Mouse (Mus musculus): Measurements from ENCODE around the gene Tardbp.

Gene Tardbp

DNA sequence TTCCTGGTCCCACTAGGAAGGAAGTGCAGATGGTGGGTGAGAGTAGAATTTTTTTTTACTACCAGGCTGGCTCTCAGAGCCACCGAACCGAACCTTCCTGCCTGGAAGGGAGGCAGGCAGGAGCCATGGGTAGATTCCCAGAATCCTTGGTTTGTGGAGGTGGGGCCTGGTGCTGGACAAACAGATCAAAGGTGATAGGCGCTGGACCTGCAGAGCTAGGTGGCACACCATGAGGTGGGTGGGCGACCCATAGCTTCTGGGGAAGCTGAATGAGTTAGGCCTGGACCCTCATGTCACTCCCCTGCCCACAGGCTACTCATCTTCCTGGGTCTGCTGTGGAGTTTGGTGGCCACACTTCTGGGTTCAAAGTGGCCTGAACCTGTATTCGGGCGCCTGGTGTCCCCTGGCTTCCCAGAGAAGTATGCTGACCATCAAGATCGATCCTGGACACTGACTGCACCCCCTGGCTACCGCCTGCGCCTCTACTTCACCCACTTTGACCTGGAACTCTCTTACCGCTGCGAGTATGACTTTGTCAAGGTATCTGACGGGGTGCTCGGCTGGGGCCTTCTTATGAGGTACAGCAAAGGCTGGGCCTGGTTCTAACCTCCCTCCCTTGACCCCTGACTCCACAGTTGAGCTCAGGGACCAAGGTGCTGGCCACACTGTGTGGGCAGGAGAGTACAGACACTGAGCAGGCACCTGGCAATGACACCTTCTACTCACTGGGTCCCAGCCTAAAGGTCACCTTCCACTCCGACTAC lies 24.3 kb downstream of the Tardbp start, which contains the start of gene Masp2:
TSS of gene Masp2 (plus strand) at position 198 of the 764 bp plus-strand sequence.
- no peak for DNase-seq (ENCODE audit: low spot score in 2 of 2)

DNA sequence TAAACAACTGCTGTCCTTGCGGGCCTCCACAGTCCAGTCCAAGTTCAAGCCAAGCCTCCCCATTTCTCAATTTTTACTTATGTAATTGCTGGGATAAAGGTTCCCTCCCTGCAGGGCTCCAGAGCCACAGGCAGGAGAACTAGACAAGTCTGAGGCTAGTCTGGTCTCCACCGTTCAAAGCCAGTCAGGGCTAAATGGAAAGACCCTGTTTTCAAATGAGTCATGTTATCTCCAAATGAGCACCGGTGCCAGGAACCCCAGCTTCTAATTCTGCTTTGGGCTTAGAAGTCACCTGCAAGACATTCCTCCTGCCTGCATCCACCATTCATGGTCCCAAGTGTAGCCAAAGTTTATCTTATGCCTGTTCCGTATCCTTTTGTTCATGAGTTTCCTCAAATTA lies 24.9 kb downstream of the Tardbp start:
- no peak for DNase-seq (ENCODE audit: low spot score in 2 of 2)

DNA sequence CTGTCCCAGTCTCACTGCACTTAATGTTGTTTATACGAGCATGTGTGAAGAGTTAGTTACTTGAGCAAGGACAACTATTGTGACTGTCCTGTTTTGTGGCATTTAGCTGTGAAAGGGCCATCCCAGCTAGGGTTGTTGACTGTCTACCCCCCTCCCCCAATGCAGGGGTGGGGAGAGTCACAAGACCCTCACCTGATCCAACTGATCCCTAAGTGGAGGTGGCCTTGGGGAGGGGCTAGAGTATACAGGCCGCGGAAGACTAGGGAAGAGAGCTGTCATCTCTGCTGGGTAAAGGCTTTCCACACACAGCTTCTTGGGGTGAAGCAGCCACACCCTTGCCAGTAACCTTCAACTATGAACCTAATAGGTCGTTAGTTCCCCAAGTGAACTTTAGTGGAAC lies 26.5 kb downstream of the Tardbp start:
- DNase-seq (ENCODE audit: low spot score in 2 of 2): no peak

DNA sequence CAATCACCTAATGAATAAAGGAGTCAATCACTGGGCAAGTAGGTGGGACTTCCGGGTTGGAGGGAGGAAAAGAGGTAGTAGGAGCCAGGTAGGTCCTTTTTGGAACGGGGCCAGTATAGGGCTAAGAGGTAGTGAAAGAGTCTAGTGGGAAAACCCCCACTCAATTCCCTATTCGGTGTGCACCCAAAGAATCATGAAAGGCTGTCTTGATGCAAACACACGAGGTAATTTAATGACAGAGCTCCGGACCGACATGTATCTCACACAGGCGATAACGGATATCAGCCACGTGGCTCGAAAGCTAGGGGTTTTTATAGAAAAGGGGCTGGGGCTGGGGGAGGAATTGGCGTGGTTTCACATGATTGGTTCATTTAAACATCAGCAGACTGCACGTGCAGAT lies 28.0 kb downstream of the Tardbp start:
- no peak for DNase-seq (ENCODE audit: low spot score in 2 of 2)

DNA sequence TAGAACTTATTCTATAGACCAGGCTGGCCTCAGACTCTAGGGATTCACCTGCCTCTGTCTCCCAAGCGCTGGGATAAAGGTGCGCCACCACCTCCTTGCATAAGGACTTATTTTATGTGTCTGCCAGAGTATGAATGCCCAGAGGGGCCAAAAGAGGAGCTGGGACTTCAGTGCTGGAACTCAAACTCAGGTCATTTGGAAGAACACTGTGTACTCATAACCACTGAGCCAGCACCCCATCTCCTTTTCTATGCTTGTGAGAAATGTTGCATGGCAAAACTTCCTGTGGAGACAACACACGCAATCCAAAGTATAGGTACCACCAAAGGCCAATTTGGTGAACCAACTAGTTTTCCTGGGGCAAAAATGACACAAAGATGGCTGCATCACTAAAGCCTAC lies 30.1 kb downstream of the Tardbp start:
- DNase-seq (ENCODE audit: low spot score in 2 of 2): no peak

DNA sequence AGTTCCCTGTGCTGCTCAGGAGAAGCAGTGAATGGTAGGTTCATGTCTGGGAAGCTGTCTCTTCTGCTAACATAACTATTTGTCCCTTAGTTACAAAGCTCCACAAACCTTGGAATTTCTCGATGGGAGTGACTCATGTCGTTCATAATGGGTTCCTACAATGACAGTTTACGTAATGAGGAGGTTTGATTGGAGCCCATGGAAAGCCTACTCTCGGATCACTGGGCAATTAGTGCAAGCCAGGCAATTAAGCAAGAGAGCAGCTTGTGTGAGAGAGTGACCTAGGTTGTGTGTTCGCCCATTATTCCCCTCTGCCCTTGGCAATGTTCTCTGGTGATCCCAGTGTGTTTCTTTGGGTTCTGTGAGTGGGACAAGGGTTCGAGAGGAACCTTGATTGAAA lies 30.9 kb downstream of the Tardbp start:
- DNase-seq (ENCODE audit: low spot score in 2 of 2): no peak

DNA sequence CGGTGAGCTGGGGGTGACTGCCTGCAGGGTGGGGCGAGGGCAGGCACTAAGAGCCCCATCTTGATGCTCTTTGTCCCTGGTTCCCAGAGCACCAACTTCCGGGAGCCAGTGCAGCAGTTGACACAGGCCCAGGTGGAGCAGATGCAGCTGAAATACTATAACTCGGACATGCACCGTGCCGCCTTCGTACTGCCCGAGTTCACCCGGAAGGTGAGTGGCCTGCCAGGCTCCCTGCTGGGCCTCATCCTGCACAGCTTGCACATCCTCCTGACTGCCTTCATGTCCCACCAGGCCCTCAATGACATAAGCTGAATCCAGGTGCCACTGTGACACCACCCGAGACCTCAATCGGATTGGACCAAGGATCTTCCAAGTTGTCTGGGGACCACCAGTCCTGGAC lies 32.8 kb downstream of the Tardbp start:
- DNase-seq (ENCODE audit: low spot score in 2 of 2): no peak

DNA sequence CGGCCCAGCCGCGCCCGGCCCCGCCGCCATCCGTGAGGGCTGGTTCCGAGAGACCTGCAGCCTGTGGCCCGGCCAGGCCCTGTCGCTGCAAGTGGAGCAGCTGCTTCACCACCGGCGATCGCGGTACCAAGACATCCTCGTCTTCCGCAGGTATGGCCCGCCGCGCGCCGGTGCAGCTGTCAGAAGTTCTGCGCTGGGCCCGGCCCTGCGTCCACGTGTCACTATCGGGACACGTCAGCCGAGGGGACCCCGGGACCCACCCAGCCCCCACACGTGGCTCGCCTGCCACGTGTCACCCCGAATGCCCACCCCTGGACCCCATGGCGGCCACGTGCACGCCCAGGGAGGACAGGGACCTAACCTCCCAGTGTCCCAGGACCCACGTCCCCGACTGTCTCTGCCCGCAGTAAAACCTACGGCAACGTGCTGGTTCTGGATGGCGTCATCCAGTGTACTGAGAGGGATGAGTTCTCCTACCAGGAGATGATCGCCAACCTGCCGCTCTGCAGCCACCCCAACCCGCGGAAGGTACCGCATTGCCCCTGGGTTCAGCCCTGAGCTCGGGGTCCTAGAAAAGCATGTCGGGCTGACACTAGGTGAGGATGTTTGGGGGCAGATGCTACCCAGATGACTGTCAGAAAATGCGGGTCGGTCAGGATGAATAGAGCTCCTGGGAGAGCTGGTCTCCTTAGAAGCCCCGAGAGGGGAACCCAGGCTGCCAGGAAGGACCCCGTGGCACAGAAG lies 35.0 kb downstream of the Tardbp start:
- no peak for DNase-seq (ENCODE audit: low spot score in 2 of 2)

DNA sequence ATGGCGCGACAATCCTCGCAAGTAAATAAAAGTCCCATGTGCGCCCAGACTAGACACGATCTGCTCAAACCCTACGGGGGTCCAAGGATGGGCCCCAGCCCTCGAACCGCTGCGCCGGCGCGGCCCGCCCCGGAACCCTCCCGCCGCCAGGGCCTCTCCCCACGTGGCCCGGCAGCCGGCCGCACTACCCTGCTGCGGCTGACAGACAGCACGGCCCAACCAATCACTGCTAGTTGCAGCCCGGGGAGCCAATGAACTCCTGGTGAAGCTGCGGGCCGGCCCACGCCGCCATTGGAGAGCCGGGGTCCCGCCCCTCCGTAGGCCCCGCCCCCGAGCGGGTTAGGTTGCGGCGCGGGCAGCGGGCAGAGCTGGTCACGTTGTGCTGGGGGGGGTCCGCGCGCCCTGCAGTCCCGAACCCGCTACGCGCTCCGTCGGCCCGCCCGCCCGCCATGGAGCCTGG lies 35.6 kb downstream of the Tardbp start, which contains the start of gene Srm:
TSS of gene Srm (plus strand) at position 333 of the 460 bp plus-strand sequence.
- peak; percentile 92 to 93 for DNase-seq (ENCODE audit: low spot score in 2 of 2)

DNA sequence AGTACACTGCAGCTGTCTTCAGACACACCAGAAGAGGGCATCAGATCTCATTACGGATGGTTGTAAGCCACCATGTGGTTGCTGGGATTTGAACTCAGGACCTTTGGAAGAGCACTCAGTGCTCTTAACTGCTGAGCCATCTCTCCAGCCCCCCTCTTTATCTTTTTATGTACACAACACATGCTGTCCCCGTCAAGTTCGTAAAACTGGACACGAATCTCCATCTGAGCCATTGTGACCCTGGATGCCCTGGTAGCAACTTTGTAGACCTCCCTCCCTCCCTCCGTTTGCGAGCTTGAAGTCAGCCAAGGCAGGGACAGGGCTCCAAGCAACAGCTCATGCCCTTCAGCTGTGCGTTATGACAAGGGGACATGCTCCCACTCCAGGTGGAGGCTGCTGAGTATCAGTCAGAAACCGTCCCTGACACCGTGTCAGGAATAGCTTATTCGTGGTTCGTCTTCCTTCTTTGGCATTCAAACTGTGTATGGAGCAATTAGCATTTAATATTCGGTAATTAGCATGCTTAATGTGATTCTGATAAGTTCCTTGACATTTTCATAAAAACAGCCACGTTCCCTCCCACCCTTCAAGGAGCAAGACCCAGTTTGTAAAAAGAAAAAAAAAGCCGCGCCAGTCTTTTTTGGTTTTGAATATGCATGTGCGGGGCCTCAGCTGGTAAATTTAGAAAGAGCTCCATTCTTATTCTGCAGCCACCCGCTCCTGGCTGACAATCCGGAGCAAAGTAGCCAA lies 36.2 kb downstream of the Tardbp start:
- no peak for DNase-seq (ENCODE audit: low spot score in 2 of 2)

DNA sequence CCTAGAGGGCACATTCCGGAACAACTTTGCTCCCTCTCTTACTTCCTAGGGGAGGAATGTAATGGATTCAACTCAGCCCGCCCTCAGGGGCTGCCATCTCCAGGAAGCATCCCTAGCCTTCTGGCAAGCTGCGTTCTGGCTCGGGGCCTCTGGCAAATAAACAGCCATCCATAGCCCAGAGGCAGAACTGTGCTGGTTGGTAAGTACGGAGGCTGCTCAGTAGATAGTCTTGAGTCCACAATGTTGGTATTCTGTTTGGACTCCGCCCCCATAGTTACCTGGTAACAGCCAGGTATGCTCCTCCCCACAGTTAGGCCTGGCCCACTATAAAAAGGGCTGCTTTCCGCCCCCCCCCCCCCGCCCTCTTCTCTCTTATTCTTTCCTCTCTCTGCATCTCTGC lies 37.3 kb downstream of the Tardbp start:
- no peak for DNase-seq (ENCODE audit: low spot score in 2 of 2)

DNA sequence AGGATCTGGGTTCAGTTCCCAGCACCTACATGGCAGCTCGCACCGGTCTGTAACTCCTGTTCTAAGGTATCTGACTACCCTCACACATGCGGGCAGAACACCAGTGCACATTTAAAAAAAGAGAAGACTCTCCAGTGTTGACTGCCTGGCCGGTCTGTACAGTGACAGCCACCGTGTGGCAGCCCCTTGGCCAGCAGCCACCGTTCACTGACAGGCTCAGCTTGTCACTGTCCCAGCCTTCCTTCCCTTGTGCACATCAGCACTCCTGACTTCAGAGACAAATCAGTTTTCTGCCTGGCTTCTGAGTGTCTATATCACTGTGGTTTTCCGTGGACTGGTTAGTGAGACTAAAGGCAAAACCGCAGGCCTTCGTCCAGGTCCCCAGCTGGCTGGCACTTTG lies 38.0 kb downstream of the Tardbp start:
- no peak for DNase-seq (ENCODE audit: low spot score in 2 of 2)

DNA sequence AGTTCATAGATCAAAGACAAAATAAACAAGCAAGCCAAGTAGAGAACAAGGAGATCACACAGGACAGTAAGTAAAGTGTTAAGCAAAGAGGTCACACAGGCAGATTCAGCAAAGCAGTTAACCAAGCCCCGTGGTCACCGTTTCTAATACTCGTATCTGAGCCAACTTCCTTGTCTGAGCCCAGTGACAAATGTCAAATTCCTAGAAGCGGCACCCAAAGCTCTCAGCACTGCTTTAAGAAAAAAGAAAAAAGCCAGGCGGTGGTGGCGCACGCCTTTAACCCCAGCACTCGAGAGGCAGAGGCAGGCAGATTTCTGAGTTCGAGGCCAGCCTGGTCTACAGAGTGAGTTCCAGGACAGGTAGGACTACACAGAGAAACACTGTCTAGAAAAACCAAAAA lies 40.2 kb downstream of the Tardbp start:
- no peak for DNase-seq (ENCODE audit: low spot score in 2 of 2)

DNA sequence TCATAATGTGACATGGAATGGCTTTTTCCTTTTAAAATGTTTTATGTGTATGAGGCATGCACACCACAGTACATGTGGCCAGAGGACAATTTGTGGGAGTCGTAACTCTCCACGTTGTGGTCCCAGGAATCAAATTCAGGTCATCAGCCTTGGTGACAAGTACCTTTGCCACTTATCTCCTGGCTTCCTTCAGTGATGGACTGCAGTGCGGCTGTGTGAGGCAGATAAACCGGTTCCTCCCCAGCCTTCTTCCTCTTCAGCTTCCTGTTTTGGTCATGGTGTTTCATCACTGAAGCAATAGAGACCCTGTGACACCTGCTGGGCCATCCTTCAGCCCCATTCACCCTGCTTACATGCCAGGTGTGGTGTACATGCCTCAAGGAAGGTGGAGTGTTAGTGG lies 43.6 kb downstream of the Tardbp start:
- DNase-seq (ENCODE audit: low spot score in 2 of 2): no peak

DNA sequence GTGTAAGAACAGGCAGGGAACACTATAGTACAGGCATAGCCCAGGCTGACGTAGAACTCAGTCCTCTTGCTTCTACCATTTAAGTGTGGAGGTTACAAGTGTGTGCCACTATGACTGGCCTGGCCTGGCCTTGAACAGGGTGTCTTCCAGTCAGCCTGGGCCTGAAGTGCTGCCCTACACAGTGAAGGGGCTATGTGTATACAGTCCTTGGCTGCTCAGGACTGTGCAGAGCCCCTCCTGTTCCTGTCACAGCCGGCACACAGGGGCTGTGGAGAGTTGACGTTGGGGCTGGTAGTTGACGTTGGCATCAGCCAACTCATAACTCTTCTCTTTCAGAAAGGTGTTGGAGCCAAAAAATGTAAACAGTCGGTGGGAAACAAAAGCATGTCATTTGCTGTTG lies 45.4 kb downstream of the Tardbp start:
- DNase-seq (ENCODE audit: low spot score in 2 of 2): no peak

DNA sequence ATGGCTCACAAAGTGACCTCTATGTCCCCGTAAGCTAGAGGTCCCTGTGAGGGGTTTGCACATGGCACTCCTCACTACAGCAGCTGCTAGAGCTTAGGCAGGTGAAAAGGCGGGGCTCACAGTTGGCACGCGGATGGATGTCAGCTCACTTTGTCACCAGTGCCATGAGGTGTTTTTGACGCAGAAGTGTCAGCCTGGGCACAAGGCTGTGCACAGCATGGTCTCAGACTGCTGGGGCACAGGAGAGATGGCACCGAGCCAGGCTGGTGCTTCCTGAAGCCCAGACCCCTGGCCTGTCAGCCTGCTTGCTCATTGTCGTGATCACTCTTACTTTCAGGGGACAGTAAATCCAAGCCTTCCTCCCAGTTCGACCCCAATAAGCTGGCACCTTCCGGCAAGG lies 46.1 kb downstream of the Tardbp start:
- no peak for DNase-seq (ENCODE audit: low spot score in 2 of 2)

DNA sequence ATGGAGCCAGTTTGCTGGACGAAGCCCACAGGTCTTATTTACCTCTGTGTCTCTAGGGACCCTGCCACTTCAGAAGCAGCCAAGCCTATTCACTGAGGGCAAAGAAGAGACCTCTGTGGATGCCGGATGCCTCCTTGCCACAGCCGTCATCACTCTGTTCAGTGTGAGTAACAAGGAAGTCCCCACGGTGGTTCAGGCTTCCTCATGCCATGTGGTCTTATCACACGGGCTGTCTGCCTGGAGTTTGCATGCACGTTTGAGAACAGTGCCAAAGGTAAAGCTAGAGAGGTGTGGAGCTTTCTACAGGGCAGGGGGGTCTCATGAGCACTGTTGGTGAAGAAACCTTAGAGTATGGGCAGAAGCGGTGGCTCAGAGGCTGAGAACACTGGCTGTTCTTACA lies 53.6 kb downstream of the Tardbp start:
- DNase-seq (ENCODE audit: low spot score in 2 of 2): no peak

DNA sequence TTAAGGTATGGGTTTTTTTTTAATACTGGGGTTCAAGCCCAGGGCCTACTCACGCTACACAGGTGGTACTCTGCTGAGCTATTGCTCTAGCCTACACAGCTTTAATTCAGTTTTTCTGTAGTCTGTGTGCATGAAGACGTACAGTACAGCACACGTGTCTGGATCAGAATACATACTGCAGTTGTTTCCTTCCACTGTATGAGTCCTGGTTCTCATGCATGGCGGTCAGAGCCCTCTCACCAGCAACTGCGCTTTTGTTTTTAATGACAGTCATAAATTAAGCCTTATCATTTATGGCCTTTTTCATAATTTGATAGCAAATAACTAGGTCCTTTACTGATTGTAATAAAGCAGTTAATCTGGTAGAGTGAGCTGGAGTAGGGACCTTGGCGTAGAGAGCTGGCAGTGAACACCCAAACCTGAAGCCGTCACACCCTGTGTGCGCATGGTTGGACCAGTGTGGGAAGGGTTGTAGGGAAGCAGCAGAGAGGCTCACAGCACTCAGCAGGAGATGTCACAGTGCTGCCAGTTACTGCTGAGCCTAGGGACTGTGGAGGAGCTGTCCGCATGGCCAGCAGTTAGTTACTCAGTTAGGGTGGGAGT lies 56.0 kb downstream of the Tardbp start:
- no peak for DNase-seq (ENCODE audit: low spot score in 2 of 2)

DNA sequence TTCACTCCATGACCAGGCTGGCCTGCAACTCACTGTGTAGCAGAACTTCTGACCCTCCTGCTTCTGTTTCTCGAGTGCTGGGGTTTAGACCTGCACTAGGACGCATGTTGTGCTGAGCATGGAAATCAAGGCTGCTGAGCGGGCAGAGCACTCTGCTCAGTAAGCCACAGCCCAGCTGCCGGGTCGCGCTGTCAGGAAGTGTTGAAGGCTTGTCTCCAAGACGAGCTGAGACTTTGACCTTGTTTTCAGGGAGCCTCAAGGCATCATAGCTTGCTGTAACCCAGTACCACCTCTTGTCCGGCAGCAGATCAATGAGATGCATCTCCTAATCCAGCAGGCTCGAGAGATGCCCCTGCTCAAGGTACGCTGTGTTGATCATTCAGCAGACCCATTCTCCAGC lies 56.7 kb downstream of the Tardbp start:
- DNase-seq (ENCODE audit: low spot score in 2 of 2): no peak

DNA sequence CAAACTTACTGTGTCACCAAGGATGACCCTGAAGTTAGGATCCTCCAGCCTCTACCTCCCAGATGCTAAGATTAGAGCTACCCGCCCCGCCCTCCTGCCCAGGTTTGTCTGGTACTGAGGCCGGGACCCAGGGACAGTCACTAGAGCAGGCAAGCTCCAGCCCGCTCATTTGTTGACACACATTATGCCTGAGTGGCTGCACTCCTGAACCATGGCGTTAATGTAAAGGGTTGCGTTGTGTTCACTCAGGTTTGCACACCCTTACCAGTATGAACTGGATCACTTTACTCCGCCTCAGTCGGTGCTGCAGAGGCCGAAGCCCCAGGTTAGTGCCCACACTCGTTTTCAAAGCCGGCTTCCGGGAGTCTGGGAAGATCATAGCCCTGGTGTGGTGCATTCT lies 63.2 kb downstream of the Tardbp start:
- no peak for DNase-seq (ENCODE audit: low spot score in 2 of 2)

DNA sequence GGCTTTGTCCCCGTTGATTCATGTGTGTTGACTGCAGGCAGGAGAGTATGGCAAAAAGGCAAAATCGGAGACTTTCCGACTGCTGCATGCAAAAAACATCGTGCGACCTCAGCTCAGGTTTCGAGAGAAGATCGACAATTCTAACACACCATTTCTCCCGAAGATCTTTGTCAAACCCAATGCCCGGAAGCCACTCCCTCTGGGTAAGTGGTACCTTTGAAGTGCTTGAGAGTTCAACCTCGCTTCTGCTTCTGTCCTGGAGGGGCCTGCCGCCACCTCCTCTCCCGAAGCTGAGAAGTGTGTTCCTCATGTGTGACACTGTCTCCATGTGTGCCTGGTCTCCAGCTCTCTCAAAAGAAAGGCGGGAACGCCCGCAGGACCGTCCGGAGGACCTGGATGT lies 64.1 kb downstream of the Tardbp start:
- DNase-seq (ENCODE audit: low spot score in 2 of 2): no peak

Measured in frontal cortex, postnatal 25 days (tissue).